Mouse (Mus musculus) neutrophil, adult 83 days (primary cell): ENCODE results near the gene Uhmk1. TPM values are rescaled to one million over a fixed set of nuclear protein-coding genes. Genes with fewer than 3 reads are reported as not detected.

ENCODE experiments used
- total RNA-seq, 2 experiments: library from RNA; stranded (reverse); gene quantifications; one replicate each; pipeline ENCODE4 v1.2.4; 2023

Gene Uhmk1
- 10 to 100 TPM; 31.4 to 31.8 TPM for total RNA-seq

DNA sequence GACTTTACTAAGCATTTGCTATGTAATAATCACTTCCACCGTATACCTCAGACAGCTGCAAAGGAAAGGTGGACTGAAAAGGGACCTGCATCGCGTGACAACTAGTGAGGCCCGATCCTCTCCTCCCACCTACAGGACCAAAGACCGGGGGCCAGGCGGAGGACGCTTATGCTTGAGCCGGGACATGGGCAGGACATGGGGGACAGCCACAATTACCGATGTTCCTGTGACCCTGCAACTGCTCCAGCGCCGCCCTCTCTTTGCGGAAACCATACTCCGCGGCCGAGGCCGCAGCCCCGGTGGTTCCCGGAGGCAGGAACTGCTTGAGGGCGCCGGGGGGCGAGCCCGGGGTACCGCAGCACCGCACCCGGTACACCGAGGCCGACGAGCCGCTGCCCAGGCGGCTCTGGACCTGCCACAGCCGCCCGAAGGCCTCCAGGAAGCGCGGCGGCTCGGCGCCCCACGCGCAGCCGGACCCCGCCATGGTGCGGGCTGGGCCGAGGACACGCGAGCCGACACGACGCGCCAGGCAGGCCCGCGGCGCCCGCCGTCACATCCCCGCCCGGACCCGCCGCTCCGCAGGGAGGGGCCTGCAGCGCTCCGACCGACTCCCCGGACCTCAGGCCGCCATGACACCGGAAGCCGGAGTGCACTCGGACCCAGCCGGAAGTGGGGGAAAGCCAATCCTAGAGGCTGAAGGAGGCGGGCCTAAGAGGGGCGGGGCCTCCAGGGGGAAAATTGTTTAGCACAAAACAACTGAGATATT, at the start of gene Uhmk1:
Uhmk1 (minus strand) TSS at position 641 of the 766 bp plus-strand sequence.

DNA sequence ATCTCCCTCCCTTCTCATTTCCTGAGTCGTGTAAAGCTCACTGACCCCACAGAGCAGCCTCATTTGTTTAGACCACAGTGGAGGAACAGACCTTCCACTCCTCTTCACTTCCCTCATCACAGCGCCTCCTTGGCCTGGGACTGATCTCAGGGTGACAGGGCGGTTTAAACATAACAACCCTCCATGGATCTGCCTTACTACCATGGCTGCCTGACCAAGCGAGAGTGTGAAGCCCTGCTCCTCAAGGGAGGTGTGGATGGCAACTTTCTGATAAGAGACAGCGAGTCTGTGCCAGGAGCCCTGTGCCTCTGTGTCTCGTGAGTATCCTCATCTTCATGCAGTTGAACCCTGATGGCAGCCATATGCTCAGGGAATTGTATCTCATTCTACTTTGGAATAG, 17.5 kb upstream of the Uhmk1 start, which contains the start of gene Sh2d1b2:
Sh2d1b2 (plus strand) TSS at position 62 of the 400 bp plus-strand sequence.

DNA sequence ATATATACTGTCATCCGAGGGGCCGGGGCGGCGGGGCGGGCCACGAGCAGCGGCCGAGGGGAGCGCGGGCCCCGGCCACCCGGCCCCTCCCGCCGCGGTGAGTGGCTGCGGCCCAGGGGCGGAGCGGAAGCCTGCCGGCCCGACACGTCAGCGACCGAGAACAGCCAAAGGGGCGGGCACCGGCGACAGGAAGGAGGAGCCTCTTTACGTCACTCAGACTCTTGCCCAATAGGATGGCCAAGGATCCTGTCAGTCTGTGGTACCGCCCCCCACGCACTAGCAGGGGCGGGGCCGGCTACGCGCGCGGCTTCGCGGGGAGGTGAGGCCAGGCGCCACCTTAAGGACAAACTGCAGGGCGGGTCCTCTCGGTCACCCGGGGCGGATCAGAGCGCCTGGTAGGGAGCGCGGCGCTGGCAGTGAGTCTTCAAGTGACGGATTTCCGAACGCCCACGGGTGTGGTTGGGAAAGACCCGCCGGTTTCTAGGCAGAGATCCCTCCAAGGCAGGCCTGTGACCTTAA, 40.3 kb downstream of the Uhmk1 start, which contains the start of gene Uap1:
Uap1 (minus strand) TSS at position 144 of the 519 bp plus-strand sequence.

Other genes with a start within 250 kb of the Uhmk1 start
- gene Hsd17b7, start 246.2 kb downstream of the Uhmk1 start, total RNA-seq = 1 to 10 TPM; 7.0 to 7.7 TPM
- gene Ddr2, start 104.6 kb downstream of the Uhmk1 start, total RNA-seq = under 1 TPM; 0.53 to 0.85 TPM
- gene Uap1, start 40.4 kb downstream of the Uhmk1 start, total RNA-seq = 10 to 100 TPM; 33.7 to 40.5 TPM
- gene Sh2d1b2, start 17.4 kb upstream of the Uhmk1 start, total RNA-seq = 1 to 10 TPM in 1 of 2 experiments, not detected in 1; 1.1 TPM
- 1 to 10 TPM; 2.3 to 2.9 TPM for gene Sh2d1b1, start 61.9 kb upstream of the Uhmk1 start, total RNA-seq
- 10 to 100 TPM; 10.1 to 11.5 TPM for gene Gm7694, start 90.9 kb upstream of the Uhmk1 start, total RNA-seq
- not detected for gene Spata46, start 93.4 kb upstream of the Uhmk1 start, total RNA-seq